Mouse (Mus musculus): Measurements from ENCODE around the gene Kif1a. TPM values are rescaled to one million over a fixed set of nuclear protein-coding genes. Genes with fewer than 3 reads are reported as not detected.

Gene Kif1a
- polyA plus RNA-seq, 1 experiment from 2014 or later, result 7.7 TPM

GRCm38 (mm10) chr1:92992214-92992855 is 109.4 kb downstream of the Kif1a start:
- Histone ChIP-seq H3K9me3 (ENCODE audit: control insufficient read depth, low read length) (no peaks in the 10 kb centered on the region), H3K27ac (replicated peaks) (no peak overlapping the region), H3K36me3 (ENCODE audit: control insufficient read depth, insufficient read depth, low read length) (no peaks in the 10 kb centered on the region), H3K9ac (ENCODE audit: low read length) (no peak overlapping the region), H3K4me2 (replicated peaks; ENCODE audit: low read depth) (no peak overlapping the region), H3K27me3 (ENCODE audit: control insufficient read depth, insufficient read depth, low read length) (no peaks in the 10 kb centered on the region), H3K4me1 (replicated peaks; ENCODE audit: control insufficient read depth, insufficient read depth) (no peaks in the 10 kb centered on the region), H3K4me3 (ENCODE audit: low read depth, low read length) (no peak overlapping the region)
- DNase-seq (ENCODE audit: low spot score) (no peak), ATAC-seq (ENCODE audit: low FRiP score, low TSS enrichment) (no peak)
- TF ChIP-seq EP300 (optimal IDR thresholded peaks at IDR 0.05) (no peak), CTCF (IDR thresholded peaks at IDR 0.05; ENCODE audit: low read depth) (no peak)
- 80% methylated on average over 6 of the region's 6 CpGs for WGBS

GRCm38 (mm10) chr1:92989891-92990290 is 111.9 kb downstream of the Kif1a start:
- H3K4me3 ChIP-seq (ENCODE audit: low read depth, low read length), result no peak overlapping the region

DNA sequence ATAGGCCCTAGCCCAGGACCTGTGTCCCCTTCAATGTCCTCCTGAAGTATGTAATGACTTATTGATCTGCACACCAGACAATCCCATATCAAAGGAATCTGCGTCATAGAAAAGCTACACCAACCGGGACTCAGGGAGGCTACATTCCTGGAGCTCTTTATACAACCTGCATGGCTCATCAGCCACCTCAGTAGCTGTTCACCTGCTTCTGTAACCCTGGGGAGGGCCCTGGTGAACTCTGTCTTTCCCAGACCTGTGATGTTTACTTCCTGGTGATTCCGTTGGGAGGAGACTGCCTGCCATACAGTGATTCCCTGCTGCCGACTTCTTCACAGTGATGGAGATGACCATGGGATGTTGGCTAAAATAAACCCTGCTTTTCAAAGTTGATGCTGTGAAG is 112.9 kb downstream of the Kif1a start:
- no peak; the same call in 1 of the 2 replicates for ATAC-seq (ENCODE audit: low FRiP score, low TSS enrichment)
- 42% methylated on average over 4 of the region's 4 CpGs for WGBS

More at GRCm38 (mm10) chr1:92989891-92990290, 111.9 kb downstream of the Kif1a start:
- Histone ChIP-seq H3K36me3 (ENCODE audit: control insufficient read depth, insufficient read depth, low read length) (no peaks in the 10 kb centered on the region), H3K27me3 (ENCODE audit: control insufficient read depth, insufficient read depth, low read length) (no peaks in the 10 kb centered on the region), H3K27ac (replicated peaks) (no peak overlapping the region), H3K4me2 (replicated peaks; ENCODE audit: low read depth) (no peak overlapping the region), H3K4me1 (replicated peaks; ENCODE audit: control insufficient read depth, insufficient read depth) (no peaks in the 10 kb centered on the region), H3K9ac (ENCODE audit: low read length) (no peak overlapping the region), H3K9me3 (ENCODE audit: control insufficient read depth, low read length) (no peaks in the 10 kb centered on the region)
- WGBS, result 39% methylated on average over 4 of the region's 4 CpGs
- DNase-seq (ENCODE audit: low spot score) (peak; percentile 36), ATAC-seq (ENCODE audit: low FRiP score, low TSS enrichment) (peak; percentile 83)
- TF ChIP-seq CTCF (IDR thresholded peaks at IDR 0.05; ENCODE audit: low read depth) (no peak), EP300 (optimal IDR thresholded peaks at IDR 0.05) (no peak)

GRCm38 (mm10) chr1:92984999-92985398 is 116.8 kb downstream of the Kif1a start:
- no peaks in the 10 kb centered on the region for H3K9me3 ChIP-seq (ENCODE audit: control insufficient read depth, low read length)
- H3K4me1 ChIP-seq (replicated peaks; ENCODE audit: control insufficient read depth, insufficient read depth), result no peaks in the 10 kb centered on the region
- no peak for TF ChIP-seq CTCF (IDR thresholded peaks at IDR 0.05; ENCODE audit: low read depth)
- TF ChIP-seq EP300 (optimal IDR thresholded peaks at IDR 0.05), result no peak
- DNase-seq (ENCODE audit: low spot score), result no peak
- H3K27ac ChIP-seq (replicated peaks), result no peak overlapping the region
- no peak overlapping the region for H3K4me2 ChIP-seq (replicated peaks; ENCODE audit: low read depth)
- H3K4me3 ChIP-seq (ENCODE audit: low read depth, low read length), result no peak overlapping the region
- no peaks in the 10 kb centered on the region for H3K36me3 ChIP-seq (ENCODE audit: control insufficient read depth, insufficient read depth, low read length)
- no peak for ATAC-seq (ENCODE audit: low FRiP score, low TSS enrichment)
- H3K9ac ChIP-seq (ENCODE audit: low read length), result no peak overlapping the region
- no peaks in the 10 kb centered on the region for H3K27me3 ChIP-seq (ENCODE audit: control insufficient read depth, insufficient read depth, low read length)
- 84% methylated on average over 5 of the region's 5 CpGs for WGBS

More for the DNA sequence above, 112.9 kb downstream of the Kif1a start:
- TF ChIP-seq CTCF (IDR thresholded peaks at IDR 0.05; ENCODE audit: low read depth) (no peak), EP300 (optimal IDR thresholded peaks at IDR 0.05) (no peak)
- Histone ChIP-seq H3K9ac (ENCODE audit: low read length) (no peak overlapping the region), H3K4me3 (ENCODE audit: low read depth, low read length) (no peak overlapping the region), H3K27me3 (ENCODE audit: control insufficient read depth, insufficient read depth, low read length) (no peaks in the 10 kb centered on the region), H3K9me3 (ENCODE audit: control insufficient read depth, low read length) (no peaks in the 10 kb centered on the region), H3K4me2 (replicated peaks; ENCODE audit: low read depth) (no peak overlapping the region), H3K36me3 (ENCODE audit: control insufficient read depth, insufficient read depth, low read length) (no peaks in the 10 kb centered on the region), H3K4me1 (replicated peaks; ENCODE audit: control insufficient read depth, insufficient read depth) (no peaks in the 10 kb centered on the region), H3K27ac (replicated peaks) (no peak overlapping the region)
- no peak for DNase-seq (ENCODE audit: low spot score)

GRCm38 (mm10) chr1:92982931-92983605 is 118.7 kb downstream of the Kif1a start:
- no peak overlapping the region for H3K4me3 ChIP-seq (ENCODE audit: low read depth, low read length)
- no peak overlapping the region for H3K4me2 ChIP-seq (replicated peaks; ENCODE audit: low read depth)
- H3K27ac ChIP-seq (replicated peaks), result no peak overlapping the region
- DNase-seq (ENCODE audit: low spot score) (no peak), ATAC-seq (ENCODE audit: low FRiP score, low TSS enrichment) (no peak)
- H3K4me1 ChIP-seq (replicated peaks; ENCODE audit: control insufficient read depth, insufficient read depth), result no peaks in the 10 kb centered on the region
- no peaks in the 10 kb centered on the region for H3K27me3 ChIP-seq (ENCODE audit: control insufficient read depth, insufficient read depth, low read length)
- H3K9me3 ChIP-seq (ENCODE audit: control insufficient read depth, low read length), result no peaks in the 10 kb centered on the region
- no peaks in the 10 kb centered on the region for H3K36me3 ChIP-seq (ENCODE audit: control insufficient read depth, insufficient read depth, low read length)
- WGBS, result 90% methylated on average over 17 of the region's 17 CpGs
- no peak overlapping the region for H3K9ac ChIP-seq (ENCODE audit: low read length)
- TF ChIP-seq CTCF (IDR thresholded peaks at IDR 0.05; ENCODE audit: low read depth), result no peak
- no peak for TF ChIP-seq EP300 (optimal IDR thresholded peaks at IDR 0.05)

Measured in stomach, postnatal 0 days (tissue).